Mouse (Mus musculus) limb, embryonic 15.5 days (tissue): ENCODE data around the gene Parp16. TPM values are rescaled to one million over a fixed set of nuclear protein-coding genes. Genes with fewer than 3 reads are reported as not detected.
"Not testable (repeated sequence)": the region's sequence is repeated elsewhere in the genome, so short reads cannot be mapped to it uniquely, and the experiment has no call there.

Source experiments
- ATAC-seq: fragments of 200-750 bp; cut with Nextera tagmentation; 2 replicates; pipeline ENCODE4 v1.8.0; 2017; ENCODE audit warnings: low read depth, moderate TSS enrichment; ENCODE audit not compliant: insufficient number of reproducible peaks, low FRiP score, low TSS enrichment
- H3K27ac ChIP-seq: fragments of 300-500 bp; sonication (generic); 2 replicates; pipeline ENCODE4 v1.5.1; 2015; ENCODE audit warnings: moderate library complexity, mild to moderate bottlenecking, inconsistent platforms
- H3K27me3 ChIP-seq: fragments of 300-500 bp; sonication (generic); 2 replicates; pipeline ENCODE4 v1.6.1; 2015; ENCODE audit warnings: inconsistent platforms
- H3K36me3 ChIP-seq: fragments of 300-500 bp; sonication (generic); 2 replicates; pipeline ENCODE4 v1.6.1; 2015; ENCODE audit warnings: inconsistent platforms
- H3K4me1 ChIP-seq: fragments of 300-500 bp; sonication (generic); 2 replicates; pipeline ENCODE4 v1.6.1; 2015; ENCODE audit warnings: inconsistent platforms
- H3K4me2 ChIP-seq: fragments of 300-500 bp; sonication (generic); 2 replicates; pipeline ENCODE4 v1.6.1; 2015; ENCODE audit warnings: mild to moderate bottlenecking, inconsistent platforms
- H3K4me3 ChIP-seq: fragments of 300-500 bp; sonication (generic); 2 replicates; pipeline ENCODE4 v1.5.1; 2015; ENCODE audit warnings: mild to moderate bottlenecking, inconsistent platforms
- H3K9ac ChIP-seq: fragments of 300-500 bp; sonication (generic); 2 replicates; pipeline ENCODE4 v1.6.1; 2015; ENCODE audit warnings: inconsistent platforms
- H3K9me3 ChIP-seq: fragments of 300-500 bp; sonication (generic); 2 replicates; pipeline ENCODE4 v1.6.1; 2016; ENCODE audit warnings: inconsistent platforms
- WGBS: fragments of 180-500 bp; shearing (Covaris S2); methylation state at CpG from one replicate; pipeline ENCODE4 v1.1.7; 2015; 5-methylcytosine and 5-hydroxymethylcytosine counted together
- polyA plus RNA-seq: library from polyadenylated mRNA; unstranded; fragments of >200 nt; fragmentation: Nextera tagmentation; extraction: Ambion mirVana; gene quantifications from 2 replicates; pipeline ENCODE4 v1.2.1, GENCODE M21; 2015

Gene Parp16
- polyA plus RNA-seq, 1 experiment from 2014 or later = 6.8 TPM

GRCm38 (mm10) chr9:65216972-65217371 lies 21.8 kb downstream of the Parp16 start:
- WGBS = 41% methylated on average over 8 of the region's 8 CpGs
- H3K36me3 ChIP-seq = no peaks in the 10 kb centered on the region
- H3K27ac ChIP-seq = no peak overlapping the region
- H3K4me2 ChIP-seq = no peak overlapping the region
- no peaks in the 10 kb centered on the region for H3K9me3 ChIP-seq
- no peak overlapping the region for H3K4me3 ChIP-seq
- H3K9ac ChIP-seq = no peak overlapping the region
- H3K27me3 ChIP-seq = no peaks in the 10 kb centered on the region
- no peak for ATAC-seq
- peaks cover 15% of the 10 kb centered on the region for H3K4me1 ChIP-seq

- H3K9ac ChIP-seq = no peak overlapping the region
- H3K4me1 ChIP-seq = peaks cover 15% of the 10 kb centered on the region
- H3K27ac ChIP-seq = no peak overlapping the region
- no peaks in the 10 kb centered on the region for H3K36me3 ChIP-seq
- no peak overlapping the region for H3K4me3 ChIP-seq
- no peaks in the 10 kb centered on the region for H3K9me3 ChIP-seq
- H3K27me3 ChIP-seq = no peaks in the 10 kb centered on the region
- no peak overlapping the region for H3K4me2 ChIP-seq
- 63% methylated on average over 6 of the region's 6 CpGs for WGBS
- ATAC-seq = no peak
Observed at GRCm38 (mm10) chr9:65217661-65218060, 22.5 kb downstream of the Parp16 start.

GRCm38 (mm10) chr9:65218916-65219315 lies 23.8 kb downstream of the Parp16 start:
- ATAC-seq = no peak
- peaks cover 15% of the 10 kb centered on the region for H3K4me1 ChIP-seq
- WGBS = 68% methylated on average over 1 of the region's 1 CpGs

GRCm38 (mm10) chr9:65220398-65220797 lies 25.2 kb downstream of the Parp16 start:
- ATAC-seq = not testable (repeated sequence)

More at GRCm38 (mm10) chr9:65218916-65219315, 23.8 kb downstream of the Parp16 start:
- H3K27me3 ChIP-seq = no peaks in the 10 kb centered on the region
- H3K9me3 ChIP-seq = no peaks in the 10 kb centered on the region
- H3K27ac ChIP-seq = no peak overlapping the region
- H3K4me2 ChIP-seq = no peak overlapping the region
- H3K4me3 ChIP-seq = no peak overlapping the region
- no peak overlapping the region for H3K9ac ChIP-seq
- no peaks in the 10 kb centered on the region for H3K36me3 ChIP-seq

GRCm38 (mm10) chr9:65223927-65224326 lies 28.8 kb downstream of the Parp16 start:
- Histone ChIP-seq H3K9ac (no peak overlapping the region), H3K36me3 (no peaks in the 10 kb centered on the region), H3K27me3 (no peaks in the 10 kb centered on the region), H3K4me1 (no peaks in the 10 kb centered on the region), H3K27ac (no peak overlapping the region), H3K4me3 (no peak overlapping the region), H3K4me2 (no peak overlapping the region), H3K9me3 (no peaks in the 10 kb centered on the region)
- 76% methylated on average over 6 of the region's 6 CpGs for WGBS
- ATAC-seq = no peak

More at GRCm38 (mm10) chr9:65220398-65220797, 25.2 kb downstream of the Parp16 start:
- WGBS = 56% methylated on average over 3 of the region's 3 CpGs
- not testable (repeated sequence) for H3K4me3 ChIP-seq, H3K4me2 ChIP-seq, H3K9ac ChIP-seq, H3K27me3 ChIP-seq, H3K4me1 ChIP-seq, H3K9me3 ChIP-seq, H3K27ac ChIP-seq, H3K36me3 ChIP-seq

GRCm38 (mm10) chr9:65225795-65226194 lies 30.6 kb downstream of the Parp16 start:
- H3K4me3 ChIP-seq = no peak overlapping the region
- peaks cover 6% of the 10 kb centered on the region for H3K36me3 ChIP-seq
- 32% methylated on average over 4 of the region's 4 CpGs for WGBS
- ATAC-seq = no peak
- no peaks in the 10 kb centered on the region for H3K9me3 ChIP-seq
- no peak overlapping the region for H3K9ac ChIP-seq
- H3K27me3 ChIP-seq = no peaks in the 10 kb centered on the region
- H3K4me1 ChIP-seq = no peaks in the 10 kb centered on the region
- no peak overlapping the region for H3K27ac ChIP-seq
- H3K4me2 ChIP-seq = no peak overlapping the region

GRCm38 (mm10) chr9:65230250-65230649 lies 35.1 kb downstream of the Parp16 start:
- no peak for ATAC-seq

GRCm38 (mm10) chr9:65231284-65231683 lies 36.1 kb downstream of the Parp16 start:
- no peak for ATAC-seq
- Histone ChIP-seq H3K27me3 (no peaks in the 10 kb centered on the region), H3K27ac (no peak overlapping the region), H3K36me3 (peaks cover 15% of the 10 kb centered on the region), H3K9me3 (no peaks in the 10 kb centered on the region), H3K4me3 (no peak overlapping the region), H3K4me2 (no peak overlapping the region), H3K9ac (no peak overlapping the region), H3K4me1 (peaks cover 5% of the 10 kb centered on the region; the same call in 1 of the 2 replicates)
- 42% methylated on average over 8 of the region's 8 CpGs for WGBS

More at GRCm38 (mm10) chr9:65230250-65230649, 35.1 kb downstream of the Parp16 start:
- Histone ChIP-seq H3K9ac (no peak overlapping the region), H3K4me3 (no peak overlapping the region), H3K27me3 (no peaks in the 10 kb centered on the region), H3K4me1 (peaks cover 5% of the 10 kb centered on the region; the same call in 1 of the 2 replicates), H3K36me3 (peaks cover 11% of the 10 kb centered on the region), H3K9me3 (no peaks in the 10 kb centered on the region), H3K27ac (no peak overlapping the region), H3K4me2 (no peak overlapping the region)
- WGBS = 78% methylated on average over 6 of the region's 6 CpGs

- Histone ChIP-seq H3K4me1 (peaks cover 13% of the 10 kb centered on the region; the same call in 1 of the 2 replicates), H3K36me3 (peaks cover 15% of the 10 kb centered on the region), H3K27ac (no peak overlapping the region), H3K9ac (no peak overlapping the region), H3K4me2 (no peak overlapping the region), H3K9me3 (no peaks in the 10 kb centered on the region), H3K4me3 (no peak overlapping the region), H3K27me3 (no peaks in the 10 kb centered on the region)
- WGBS = 81% methylated on average over 9 of the region's 9 CpGs
- no peak for ATAC-seq
Observed at GRCm38 (mm10) chr9:65233243-65233985, 38.3 kb downstream of the Parp16 start.

- no peak for ATAC-seq
- no peaks in the 10 kb centered on the region for H3K27me3 ChIP-seq
- H3K4me3 ChIP-seq = no peak overlapping the region
- no peak overlapping the region for H3K27ac ChIP-seq
- peaks cover 15% of the 10 kb centered on the region for H3K36me3 ChIP-seq
- 78% methylated on average over 3 of the region's 3 CpGs for WGBS
- H3K9me3 ChIP-seq = no peaks in the 10 kb centered on the region
- H3K4me1 ChIP-seq = peaks cover 18% of the 10 kb centered on the region
- no peak overlapping the region for H3K9ac ChIP-seq
- no peak overlapping the region for H3K4me2 ChIP-seq
Observed at GRCm38 (mm10) chr9:65234734-65235133, 39.6 kb downstream of the Parp16 start.

- Histone ChIP-seq H3K4me3 (no peak overlapping the region), H3K4me1 (peaks cover 18% of the 10 kb centered on the region), H3K27me3 (no peaks in the 10 kb centered on the region), H3K36me3 (peaks cover 10% of the 10 kb centered on the region; the same call in 1 of the 2 replicates), H3K9ac (no peak overlapping the region), H3K9me3 (no peaks in the 10 kb centered on the region), H3K4me2 (no peak overlapping the region), H3K27ac (no peak overlapping the region)
- WGBS = 38% methylated on average over 1 of the region's 1 CpGs
- ATAC-seq = no peak
Observed at GRCm38 (mm10) chr9:65235601-65236000, 40.4 kb downstream of the Parp16 start.

- Histone ChIP-seq H3K36me3 (peaks cover 7% of the 10 kb centered on the region; the same call in 1 of the 2 replicates), H3K27me3 (no peaks in the 10 kb centered on the region), H3K4me1 (peaks cover 13% of the 10 kb centered on the region), H3K27ac (no peak overlapping the region), H3K4me3 (no peak overlapping the region), H3K9me3 (no peaks in the 10 kb centered on the region), H3K9ac (no peak overlapping the region), H3K4me2 (no peak overlapping the region)
- no peak for ATAC-seq
- 69% methylated on average over 11 of the region's 11 CpGs for WGBS
Observed at GRCm38 (mm10) chr9:65237616-65238015, 42.5 kb downstream of the Parp16 start.
